Mouse (Mus musculus) cerebellum, adult 2 months (tissue): Measurements from ENCODE around the gene Camta2.

Source experiments
- CTCF ChIP-seq: fragments of 200-500 bp; IDR thresholded peaks from 2 replicates; pipeline ENCODE4 v1.5.1; 2011; ENCODE audit warnings: low read depth, mild to moderate bottlenecking, control low read depth, low read length, moderate library complexity, borderline replicate concordance; ENCODE audit not compliant: insufficient read depth
- POLR2A ChIP-seq: fragments of 200-500 bp; IDR thresholded peaks from 2 replicates; pipeline ENCODE4 v1.6.1; 2011; ENCODE audit warnings: low read length, control low read depth, borderline replicate concordance; ENCODE audit not compliant: insufficient read depth

DNA sequence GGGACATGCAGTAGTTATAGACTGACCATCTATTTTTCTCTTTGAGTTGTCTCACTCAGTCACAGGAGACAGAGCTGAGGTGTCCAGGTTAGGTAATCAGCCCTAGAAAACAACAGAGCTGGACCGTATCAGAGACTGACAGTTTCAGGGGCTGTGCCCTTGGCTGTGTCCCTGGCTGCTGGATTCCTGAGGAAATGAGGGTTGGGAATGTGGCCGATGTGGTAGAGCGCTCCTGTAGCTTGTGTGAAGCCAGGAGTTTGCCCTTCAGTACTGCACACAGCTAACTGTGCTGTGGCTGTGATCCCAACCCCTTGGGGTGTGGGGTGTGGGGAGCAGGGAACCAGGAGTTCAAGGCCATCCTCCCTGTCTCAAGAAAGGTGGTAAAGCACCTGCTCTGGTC lies 33.2 kb upstream of the Camta2 start:
- TF ChIP-seq POLR2A (no peak), CTCF (no peak)
